Mouse (Mus musculus) CH12.LX (cell line): Measurements from ENCODE around the gene Ppt2.

Experiments
- CTCF ChIP-seq, 2 experiments: IDR thresholded peaks in 1 of 2; conservative IDR thresholded peaks in 1 of 2; 2 replicates each; pipeline ENCODE4 v1.5.1; 2011 to 2012; ENCODE audit warnings: low read depth in 2 of 2, low read length in 2 of 2, improper control_type of control experiment in 1 of 2, inconsistent platforms in 1 of 2, mild to moderate bottlenecking in 1 of 2, moderate library complexity in 1 of 2
- EP300 ChIP-seq: IDR thresholded peaks from 2 replicates; pipeline ENCODE4 v1.6.1; 2011; ENCODE audit warnings: low read length, improper control_type of control experiment
- HCFC1 ChIP-seq: IDR thresholded peaks from 2 replicates; pipeline ENCODE4 v1.6.1; 2012; ENCODE audit warnings: low read depth, mild to moderate bottlenecking, inconsistent platforms, low read length, improper control_type of control experiment
- JUND ChIP-seq: conservative IDR thresholded peaks from 2 replicates; pipeline ENCODE4 v1.6.1; 2011; ENCODE audit warnings: low read depth, low read length, improper control_type of control experiment
- MYC ChIP-seq: IDR thresholded peaks from 2 replicates; pipeline ENCODE4 v1.6.1; 2011; ENCODE audit warnings: low read depth, mild to moderate bottlenecking, improper control_type of control experiment, low read length
- RAD21 ChIP-seq: IDR thresholded peaks from 2 replicates; pipeline ENCODE4 v1.6.1; 2011; ENCODE audit warnings: low read depth, mild to moderate bottlenecking, low read length, improper control_type of control experiment, moderate library complexity
- UBTF ChIP-seq: IDR thresholded peaks from 2 replicates; pipeline ENCODE4 v1.6.1; 2012; ENCODE audit warnings: low read depth, mild to moderate bottlenecking, inconsistent platforms, low read length, improper control_type of control experiment, moderate library complexity
- USF1 ChIP-seq: IDR thresholded peaks from 2 replicates; pipeline ENCODE4 v1.6.1; 2014; ENCODE audit warnings: low read depth, mild to moderate bottlenecking, inconsistent platforms, low read length, improper control_type of control experiment

GRCm38 (mm10) chr17:34676093-34676460 is 47.8 kb upstream of the Ppt2 start:
- TF ChIP-seq EP300 (no peak), CTCF (conservative IDR thresholded peaks at IDR 0.05 in 1 of 2, IDR thresholded peaks at IDR 0.05 in 1 of 2; ENCODE audit: low read depth in 2 of 2, low read length in 2 of 2) (no peak), USF1 (no peak), MYC (no peak), HCFC1 (no peak), JUND (no peak), UBTF (no peak), RAD21 (no peak)
